Comparison of ENCODE assay signal across 8 mouse cellular contexts in the genomic region with DNA sequence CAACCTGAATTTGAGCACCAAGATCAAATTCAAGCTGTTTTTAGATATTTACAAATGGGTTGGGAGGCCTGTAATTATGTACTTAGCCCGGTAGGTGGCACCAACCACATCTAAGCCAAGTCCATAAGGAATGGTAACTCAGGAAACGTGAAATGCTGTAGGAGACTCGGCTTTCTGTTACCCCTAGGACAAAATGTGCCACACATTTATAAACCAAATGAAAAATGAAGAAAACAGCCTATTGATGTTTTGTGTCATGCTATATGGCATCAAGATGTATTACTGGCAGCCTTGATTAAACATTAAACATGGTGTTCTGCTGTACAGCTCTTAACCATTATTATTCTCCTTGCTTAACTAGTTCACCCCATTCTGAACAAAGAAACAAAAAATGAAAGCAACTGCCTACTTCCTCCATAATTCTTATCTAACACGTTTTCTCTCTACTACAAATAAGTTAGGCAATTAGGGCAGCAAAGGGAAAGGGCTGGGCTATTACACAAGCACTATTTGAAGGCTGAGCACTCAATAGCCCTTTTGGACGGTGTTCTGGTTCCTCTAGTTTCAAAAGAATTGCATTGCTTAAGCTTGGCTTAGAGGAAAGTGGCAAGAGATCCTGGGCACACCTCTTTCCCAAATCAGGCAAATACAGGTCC. TPM values are rescaled to one million over a fixed set of nuclear protein-coding genes. Genes with fewer than 3 reads are reported as not detected.
DNase-seq lines count a peak whose midpoint lies in the region; ATAC-seq and TF ChIP-seq lines count a peak whose summit lies in the region.

No protein-coding gene starts in this region.

- H3K36me3 ChIP-seq in embryonic facial prominence, embryonic 13.5 days = no peaks in the 10 kb centered on the region
- no peaks in the 10 kb centered on the region for H3K36me3 ChIP-seq in heart, embryonic 16.5 days (ENCODE audit: control insufficient read depth, insufficient read depth)
- no peaks in the 10 kb centered on the region for H3K36me3 ChIP-seq in kidney, postnatal 0 days (ENCODE audit: insufficient read depth, low read length)
- no peaks in the 10 kb centered on the region for H3K36me3 ChIP-seq in liver, postnatal 0 days (replicated peaks; ENCODE audit: insufficient read depth, low read length)
- H3K36me3 ChIP-seq in neural tube, embryonic 12.5 days = no peaks in the 10 kb centered on the region
- no peaks in the 10 kb centered on the region for H3K36me3 ChIP-seq in thymus, adult 2 months (ENCODE audit: control insufficient read depth, insufficient read depth, low read length)

- H3K4me3 ChIP-seq in embryonic facial prominence, embryonic 13.5 days = no peak overlapping the region
- H3K4me3 ChIP-seq in heart, embryonic 16.5 days (ENCODE audit: low read length) = peak overlapping the region; percentile 19; the same call in 1 of the 2 replicates
- no peak overlapping the region for H3K4me3 ChIP-seq in kidney, postnatal 0 days (replicated peaks; ENCODE audit: low read depth, low read length)
- peak overlapping the region; percentile 45 for H3K4me3 ChIP-seq in liver, postnatal 0 days (ENCODE audit: low read depth, low read length)
- H3K4me3 ChIP-seq in neural tube, embryonic 12.5 days = no peak overlapping the region
- H3K4me3 ChIP-seq in thymus, adult 2 months (ENCODE audit: control insufficient read depth, insufficient read depth, low read length) = no peak overlapping the region

- peak; percentile 90 for TF ChIP-seq CTCF in kidney, postnatal 0 days (IDR thresholded peaks at IDR 0.05; ENCODE audit: low read depth)
- TF ChIP-seq CTCF in liver, postnatal 0 days (IDR thresholded peaks at IDR 0.05; ENCODE audit: low read depth) = peak; percentile 85
- no peak for TF ChIP-seq CTCF in thymus, adult 2 months (IDR thresholded peaks at IDR 0.05; ENCODE audit: borderline replicate concordance, control insufficient read depth, extremely low read depth, insufficient read depth, low read length, poor library complexity)

- TF ChIP-seq EP300 in liver, postnatal 0 days (IDR thresholded peaks at IDR 0.05; ENCODE audit: low read depth) = peak; percentile 63

- 12% methylated on average over 5 of the region's 5 CpGs for WGBS in embryonic facial prominence, embryonic 13.5 days
- WGBS in heart, embryonic 16.5 days = 10% methylated on average over 5 of the region's 5 CpGs
- 4% methylated on average over 5 of the region's 5 CpGs for WGBS in kidney, postnatal 0 days
- WGBS in liver, postnatal 0 days (ENCODE audit: insufficient replicate concordance) = 4% methylated on average over 5 of the region's 5 CpGs
- 6% methylated on average over 5 of the region's 5 CpGs for WGBS in neural tube, embryonic 12.5 days
- 13% methylated on average over 5 of the region's 5 CpGs for WGBS in thymus, adult 2 months

- H3K4me1 ChIP-seq in embryonic facial prominence, embryonic 13.5 days = 0 out of 2 replicates have a peak, but pooled peaks cover 2% of the 10 kb centered on the region
- no peaks in the 10 kb centered on the region for H3K4me1 ChIP-seq in heart, embryonic 16.5 days (ENCODE audit: control insufficient read depth, insufficient read depth, low read length)
- no peaks in the 10 kb centered on the region for H3K4me1 ChIP-seq in kidney, postnatal 0 days (replicated peaks; ENCODE audit: insufficient read depth, low read length)
- peaks cover 7% of the 10 kb centered on the region for H3K4me1 ChIP-seq in liver, postnatal 0 days (ENCODE audit: insufficient read depth)
- H3K4me1 ChIP-seq in neural tube, embryonic 12.5 days = no peaks in the 10 kb centered on the region; the same call in 1 of the 2 replicates
- no peaks in the 10 kb centered on the region for H3K4me1 ChIP-seq in thymus, adult 2 months (replicated peaks; ENCODE audit: control insufficient read depth, insufficient read depth, low read length)

- H3K9ac ChIP-seq in embryonic facial prominence, embryonic 13.5 days = no peak overlapping the region
- H3K9ac ChIP-seq in heart, embryonic 16.5 days (ENCODE audit: low read length) = peak overlapping the region; percentile 27; the same call in 1 of the 2 replicates
- H3K9ac ChIP-seq in kidney, postnatal 0 days (ENCODE audit: low read depth, low read length) = no peak overlapping the region
- no peak overlapping the region for H3K9ac ChIP-seq in liver, postnatal 0 days (replicated peaks)
- H3K9ac ChIP-seq in neural tube, embryonic 12.5 days = no peak overlapping the region

- TF ChIP-seq POLR2A in thymus, adult 2 months (IDR thresholded peaks at IDR 0.05; ENCODE audit: control insufficient read depth, extremely low read depth, insufficient read depth, low read length, poor library complexity) = no peak

- no peak overlapping the region for H3K27ac ChIP-seq in embryonic facial prominence, embryonic 13.5 days
- H3K27ac ChIP-seq in heart, embryonic 16.5 days (ENCODE audit: low read length) = no peak overlapping the region
- H3K27ac ChIP-seq in kidney, postnatal 0 days = no peak overlapping the region
- H3K27ac ChIP-seq in liver, postnatal 0 days (ENCODE audit: low read depth) = peak overlapping the region; percentile 73
- H3K27ac ChIP-seq in neural tube, embryonic 12.5 days = no peak overlapping the region
- no peak overlapping the region for H3K27ac ChIP-seq in thymus, adult 2 months (ENCODE audit: control insufficient read depth, insufficient read depth, low read length)

- no peaks in the 10 kb centered on the region for H3K27me3 ChIP-seq in embryonic facial prominence, embryonic 13.5 days
- H3K27me3 ChIP-seq in heart, embryonic 16.5 days (ENCODE audit: control insufficient read depth, insufficient read depth, low read length) = no peaks in the 10 kb centered on the region
- no peaks in the 10 kb centered on the region for H3K27me3 ChIP-seq in kidney, postnatal 0 days (ENCODE audit: insufficient read depth, low read length)
- no peaks in the 10 kb centered on the region for H3K27me3 ChIP-seq in liver, postnatal 0 days (ENCODE audit: insufficient read depth, low read length)
- no peaks in the 10 kb centered on the region for H3K27me3 ChIP-seq in neural tube, embryonic 12.5 days (replicated peaks)
- H3K27me3 ChIP-seq in thymus, adult 2 months (ENCODE audit: control insufficient read depth, insufficient read depth, low read length) = no peaks in the 10 kb centered on the region

- H3K9me3 ChIP-seq in embryonic facial prominence, embryonic 13.5 days = no peaks in the 10 kb centered on the region
- no peaks in the 10 kb centered on the region for H3K9me3 ChIP-seq in heart, embryonic 16.5 days (replicated peaks; ENCODE audit: control insufficient read depth, low read length)
- H3K9me3 ChIP-seq in kidney, postnatal 0 days (replicated peaks; ENCODE audit: low read length) = no peaks in the 10 kb centered on the region
- no peaks in the 10 kb centered on the region for H3K9me3 ChIP-seq in liver, postnatal 0 days (ENCODE audit: low read length)
- no peaks in the 10 kb centered on the region for H3K9me3 ChIP-seq in neural tube, embryonic 12.5 days

- peak; percentile 20 to 57 for DNase-seq in CD8-positive naive resting alpha-beta T cell, adult 2 months (ENCODE audit: low read depth in 2 of 2, low spot score in 2 of 2)
- peak; percentile 61 for DNase-seq in adrenal gland, postnatal 14 days
- DNase-seq in kidney, postnatal 0 days (ENCODE audit: low spot score) = peak; percentile 91
- DNase-seq in liver, postnatal 0 days = peak; percentile 51
- DNase-seq in thymus, adult 2 months = peak; percentile 53

- peak overlapping the region; percentile 14; the same call in 1 of the 2 replicates for H3K4me2 ChIP-seq in embryonic facial prominence, embryonic 13.5 days
- H3K4me2 ChIP-seq in heart, embryonic 16.5 days (ENCODE audit: low read depth, low read length) = peak overlapping the region; percentile 53
- H3K4me2 ChIP-seq in kidney, postnatal 0 days (ENCODE audit: low read length) = peak overlapping the region; percentile 51
- H3K4me2 ChIP-seq in liver, postnatal 0 days (ENCODE audit: low read depth, low read length) = peak overlapping the region; percentile 61
- 0 out of 2 replicates have a peak overlapping the region, but pooled peaks have one; percentile 16 for H3K4me2 ChIP-seq in neural tube, embryonic 12.5 days (replicated peaks)

- no peak for ATAC-seq in embryonic facial prominence, embryonic 13.5 days (ENCODE audit: insufficient number of reproducible peaks, insufficient read depth, low FRiP score, low TSS enrichment, low read depth)
- ATAC-seq in heart, embryonic 16.5 days (replicated peaks; ENCODE audit: extremely low read depth, insufficient read depth, low FRiP score) = no peak; the same call in 1 of the 2 replicates
- ATAC-seq in kidney, postnatal 0 days (replicated peaks; ENCODE audit: low FRiP score, low read depth) = no peak
- peak; percentile 96 for ATAC-seq in liver, postnatal 0 days
- peak; percentile 63; the same call in 1 of the 2 replicates for ATAC-seq in neural tube, embryonic 12.5 days (ENCODE audit: low FRiP score, low read depth)

RNA-seq across cellular contexts. Expression of a gene that starts 12.0 kb away (rescaled TPM):
- not detected in 2 replicates for total RNA-seq in adrenal gland, postnatal 14 days (2021)
- not detected in 2 replicates for polyA plus RNA-seq in embryonic facial prominence, embryonic 13.5 days (2015; fragmentation: Nextera tagmentation; extraction: Ambion mirVana)
- polyA plus RNA-seq in heart, embryonic 16.5 days (2015; fragmentation: Nextera tagmentation; extraction: Ambion mirVana) = not detected in 2 replicates
- polyA plus RNA-seq in kidney, postnatal 0 days (2015; fragmentation: Nextera tagmentation; extraction: Ambion mirVana) = not detected in 2 replicates
- polyA plus RNA-seq in liver, postnatal 0 days (2015; fragmentation: Nextera tagmentation; extraction: Ambion mirVana) = not detected in 2 replicates
- not detected in 2 replicates for polyA plus RNA-seq in neural tube, embryonic 12.5 days (2016; fragmentation: Nextera tagmentation; extraction: Ambion mirVana)
- not detected in 2 replicates for polyA plus RNA-seq in thymus, adult 2 months (2012; rRNA removed)

RNA-seq across cellular contexts. Expression of a gene that starts 20.1 kb away (rescaled TPM):
- total RNA-seq in adrenal gland, postnatal 14 days (2021) = 30.2 and 31.6 TPM in 2 replicates
- polyA plus RNA-seq in embryonic facial prominence, embryonic 13.5 days (2015; fragmentation: Nextera tagmentation; extraction: Ambion mirVana) = 12.8 and 13.9 TPM in 2 replicates
- 14.4 and 14.7 TPM in 2 replicates for polyA plus RNA-seq in heart, embryonic 16.5 days (2015; fragmentation: Nextera tagmentation; extraction: Ambion mirVana)
- polyA plus RNA-seq in kidney, postnatal 0 days (2015; fragmentation: Nextera tagmentation; extraction: Ambion mirVana) = 18.9 and 19.3 TPM in 2 replicates
- 6.0 and 6.1 TPM in 2 replicates for polyA plus RNA-seq in liver, postnatal 0 days (2015; fragmentation: Nextera tagmentation; extraction: Ambion mirVana)
- 21.8 and 25.7 TPM in 2 replicates for polyA plus RNA-seq in neural tube, embryonic 12.5 days (2016; fragmentation: Nextera tagmentation; extraction: Ambion mirVana)
- 8.2 and 12.0 TPM in 2 replicates for polyA plus RNA-seq in thymus, adult 2 months (2012; rRNA removed)

Comparison
In these comparisons a context has a peak if more than half of its experiments do, and no peak if none do; other contexts are left out.
1. DNase-seq: peak in every context shown above with its lines; median percentile 91 in kidney, postnatal 0 days; 61 in adrenal gland, postnatal 14 days; 53 in thymus, adult 2 months; 51 in liver, postnatal 0 days; 38 in CD8-positive naive resting alpha-beta T cell, adult 2 months.
2. ATAC-seq: peak in liver, postnatal 0 days (single experiment) and neural tube, embryonic 12.5 days (single experiment); none in embryonic facial prominence, embryonic 13.5 days (single experiment), heart, embryonic 16.5 days (single experiment) and kidney, postnatal 0 days (single experiment).
3. H3K4me3 ChIP-seq: peak in heart, embryonic 16.5 days (single experiment) and liver, postnatal 0 days (single experiment); none in embryonic facial prominence, embryonic 13.5 days (single experiment), kidney, postnatal 0 days (single experiment), neural tube, embryonic 12.5 days (single experiment) and thymus, adult 2 months (single experiment).
4. Peak in every context shown above with its lines, with median percentiles within 50 percentile points of each other: H3K4me2 ChIP-seq.